Mouse (Mus musculus): ENCODE results near the gene Flad1.
"Not testable (repeated sequence)": the region's sequence is repeated elsewhere in the genome, so short reads cannot be mapped to it uniquely, and the experiment has no call there.

Gene Flad1

GRCm38 (mm10) chr3:89429021-89429420 lies 17.4 kb upstream of the Flad1 start:
- not testable (repeated sequence) for DNase-seq (ENCODE audit: low spot score in 2 of 2)

- no peak for DNase-seq (ENCODE audit: low spot score in 2 of 2)
These were observed 14.2 kb upstream of the Flad1 start for GRCm38 (mm10) chr3:89425876-89426275.

- DNase-seq (ENCODE audit: low spot score in 2 of 2) = no peak
These were observed 13.5 kb upstream of the Flad1 start for GRCm38 (mm10) chr3:89425141-89425525.

GRCm38 (mm10) chr3:89424416-89425140 lies 12.9 kb upstream of the Flad1 start:
- no peak for DNase-seq (ENCODE audit: low spot score in 2 of 2)

- DNase-seq (ENCODE audit: low spot score in 2 of 2) = no peak
These were observed 11.0 kb upstream of the Flad1 start for GRCm38 (mm10) chr3:89422556-89423205.

- DNase-seq (ENCODE audit: low spot score in 2 of 2) = peak in 1 of 2 experiments; percentile 21
These were observed 10.3 kb upstream of the Flad1 start for GRCm38 (mm10) chr3:89421810-89422473.

GRCm38 (mm10) chr3:89421002-89421774 lies 9.5 kb upstream of the Flad1 start:
- DNase-seq (ENCODE audit: low spot score in 2 of 2) = peak; percentile 59 to 84

GRCm38 (mm10) chr3:89420421-89420820 lies 8.8 kb upstream of the Flad1 start:
- no peak for DNase-seq (ENCODE audit: low spot score in 2 of 2)

GRCm38 (mm10) chr3:89419981-89420380 lies 8.3 kb upstream of the Flad1 start:
- DNase-seq (ENCODE audit: low spot score in 2 of 2) = no peak

- peak; percentile 31 to 70 for DNase-seq (ENCODE audit: low spot score in 2 of 2)
These were observed 7.9 kb upstream of the Flad1 start for GRCm38 (mm10) chr3:89419571-89419970.

- DNase-seq (ENCODE audit: low spot score in 2 of 2) = peak; percentile 60 to 82
These were observed 7.2 kb upstream of the Flad1 start for GRCm38 (mm10) chr3:89418861-89419250.

GRCm38 (mm10) chr3:89418170-89418860 lies 6.6 kb upstream of the Flad1 start, which contains the start of the genes Cks1b and Shc1:
Cks1b (minus strand) TSS chr3:89418383.
Shc1 (plus strand) TSS chr3:89418443.
- peak; percentile 88 to 94 for DNase-seq (ENCODE audit: low spot score in 2 of 2)

GRCm38 (mm10) chr3:89417840-89418169 lies 6.1 kb upstream of the Flad1 start:
- no peak for DNase-seq (ENCODE audit: low spot score in 2 of 2)

GRCm38 (mm10) chr3:89417131-89417530 lies 5.5 kb upstream of the Flad1 start:
- DNase-seq (ENCODE audit: low spot score in 2 of 2) = no peak

- no peak for DNase-seq (ENCODE audit: low spot score in 2 of 2)
These were observed 4.5 kb upstream of the Flad1 start for GRCm38 (mm10) chr3:89416158-89416557.

GRCm38 (mm10) chr3:89410864-89411263 lies 806 bp downstream of the Flad1 start:
- DNase-seq (ENCODE audit: low spot score in 2 of 2) = no peak

GRCm38 (mm10) chr3:89409701-89410100 lies 2.0 kb downstream of the Flad1 start:
- no peak for DNase-seq (ENCODE audit: low spot score in 2 of 2)

- no peak for DNase-seq (ENCODE audit: low spot score in 2 of 2)
These were observed 3.2 kb downstream of the Flad1 start for GRCm38 (mm10) chr3:89408448-89408847.

- no peak for DNase-seq (ENCODE audit: low spot score in 2 of 2)
These were observed 4.8 kb downstream of the Flad1 start for GRCm38 (mm10) chr3:89406887-89407286.

GRCm38 (mm10) chr3:89402693-89403092 lies 9.0 kb downstream of the Flad1 start, which contains the start of gene Lenep:
Lenep (minus strand) TSS chr3:89402793.
- no peak for DNase-seq (ENCODE audit: low spot score in 2 of 2)

GRCm38 (mm10) chr3:89401329-89401728 lies 10.3 kb downstream of the Flad1 start:
- DNase-seq (ENCODE audit: low spot score in 2 of 2) = no peak

All from urinary bladder, postnatal 36 days (tissue).